Mouse (Mus musculus) layer of hippocampus, adult 11-12 months (tissue): ENCODE measurements around the gene Gm20388.
"Not testable (repeated sequence)": the region's sequence is repeated elsewhere in the genome, so short reads cannot be mapped to it uniquely, and the experiment has no call there.

ENCODE experiments used
- DNase-seq: peaks from one replicate; pipeline ENCODE4 v3.0.0; 2022; ENCODE audit warnings: low spot score

Gene Gm20388

DNA sequence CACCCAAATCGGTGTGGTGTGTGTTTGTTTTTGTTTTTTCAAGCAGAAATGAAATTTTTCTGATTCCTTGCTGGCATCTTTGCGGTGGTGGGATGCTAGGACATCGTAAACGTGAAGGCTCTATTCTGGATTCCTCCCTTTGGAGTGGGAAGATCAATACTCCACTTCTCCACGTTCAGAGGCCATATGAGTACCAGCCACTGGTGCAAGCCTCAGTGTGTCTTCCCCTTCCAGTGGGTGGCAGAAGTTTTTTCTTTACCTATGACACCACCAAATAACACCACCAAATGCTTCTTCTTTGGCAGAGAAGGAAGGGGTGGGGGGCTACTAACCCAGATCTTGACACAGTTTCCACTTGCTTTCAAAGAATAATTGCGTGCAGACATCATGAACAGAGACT lies 1215.5 kb downstream of the Gm20388 start:
- DNase-seq: no peak

DNA sequence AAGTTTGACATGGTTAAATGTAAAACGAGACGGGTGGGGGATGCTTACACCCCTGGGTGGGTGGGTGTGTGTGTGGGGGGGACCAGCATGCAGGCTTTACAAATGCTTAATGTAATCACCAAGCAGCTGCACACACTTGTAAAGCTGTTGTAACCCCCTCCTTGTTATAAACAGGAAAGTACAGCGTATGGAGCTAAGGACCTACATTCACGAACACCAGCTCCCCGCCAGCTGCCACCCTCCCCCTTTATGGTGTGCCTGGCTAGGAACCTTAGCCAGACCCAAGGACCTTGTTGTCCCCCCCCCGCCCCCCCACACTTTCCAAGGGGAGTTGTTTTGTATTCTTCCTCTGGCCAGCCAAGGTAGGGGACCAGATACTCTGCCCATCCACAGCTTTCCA lies 1216.1 kb downstream of the Gm20388 start:
- no peak for DNase-seq

DNA sequence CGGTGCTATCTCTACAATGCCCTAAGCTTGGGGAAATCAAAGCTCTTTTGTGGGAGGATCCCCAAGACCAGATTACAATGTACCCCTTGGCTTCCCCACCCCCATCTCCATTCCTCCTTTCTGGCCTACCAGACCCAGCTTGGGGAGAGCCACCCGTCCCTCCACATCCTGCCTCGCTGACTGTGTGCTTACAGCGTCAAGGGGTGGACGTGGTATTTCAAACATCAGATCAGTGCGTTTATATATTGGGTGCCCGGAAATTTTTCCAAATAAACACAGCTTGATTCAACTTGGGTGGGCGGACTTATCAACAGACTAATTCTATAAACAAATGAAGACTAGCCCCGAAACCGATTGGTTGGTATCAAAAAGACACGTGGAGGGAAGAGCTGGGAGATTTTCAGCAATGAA lies 1216.7 kb downstream of the Gm20388 start:
- no peak for DNase-seq

DNA sequence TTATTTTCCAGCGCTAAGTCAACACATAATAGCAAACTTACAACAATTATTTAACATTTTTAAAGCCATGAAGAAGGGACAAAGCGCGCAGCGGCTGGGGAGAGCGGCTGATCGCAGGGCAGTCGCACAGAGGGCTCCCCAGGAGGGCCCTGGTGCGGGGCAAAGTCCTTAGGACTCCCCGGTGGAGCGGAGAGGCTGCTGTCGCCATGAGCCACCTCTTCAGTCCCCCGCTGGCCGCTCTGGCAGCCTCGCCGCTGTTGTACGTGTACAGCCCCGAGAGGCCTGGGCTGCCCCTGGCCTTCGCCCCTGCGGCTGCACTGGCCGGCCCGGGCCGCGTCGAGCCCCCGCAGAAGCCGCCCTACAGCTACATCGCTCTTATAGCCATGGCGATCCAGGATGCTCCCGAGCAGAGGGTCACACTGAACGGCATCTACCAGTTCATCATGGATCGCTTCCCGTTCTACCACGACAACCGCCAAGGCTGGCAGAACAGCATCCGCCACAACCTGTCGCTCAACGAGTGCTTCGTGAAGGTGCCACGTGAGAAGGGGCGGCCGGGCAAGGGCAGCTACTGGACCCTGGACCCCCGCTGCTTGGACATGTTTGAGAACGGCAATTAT lies 1217.2 kb downstream of the Gm20388 start, which contains the start of gene Foxl1:
Gene Foxl1 (plus strand): TSS at position 185 of the 620 bp plus-strand sequence.
- DNase-seq: no peak

DNA sequence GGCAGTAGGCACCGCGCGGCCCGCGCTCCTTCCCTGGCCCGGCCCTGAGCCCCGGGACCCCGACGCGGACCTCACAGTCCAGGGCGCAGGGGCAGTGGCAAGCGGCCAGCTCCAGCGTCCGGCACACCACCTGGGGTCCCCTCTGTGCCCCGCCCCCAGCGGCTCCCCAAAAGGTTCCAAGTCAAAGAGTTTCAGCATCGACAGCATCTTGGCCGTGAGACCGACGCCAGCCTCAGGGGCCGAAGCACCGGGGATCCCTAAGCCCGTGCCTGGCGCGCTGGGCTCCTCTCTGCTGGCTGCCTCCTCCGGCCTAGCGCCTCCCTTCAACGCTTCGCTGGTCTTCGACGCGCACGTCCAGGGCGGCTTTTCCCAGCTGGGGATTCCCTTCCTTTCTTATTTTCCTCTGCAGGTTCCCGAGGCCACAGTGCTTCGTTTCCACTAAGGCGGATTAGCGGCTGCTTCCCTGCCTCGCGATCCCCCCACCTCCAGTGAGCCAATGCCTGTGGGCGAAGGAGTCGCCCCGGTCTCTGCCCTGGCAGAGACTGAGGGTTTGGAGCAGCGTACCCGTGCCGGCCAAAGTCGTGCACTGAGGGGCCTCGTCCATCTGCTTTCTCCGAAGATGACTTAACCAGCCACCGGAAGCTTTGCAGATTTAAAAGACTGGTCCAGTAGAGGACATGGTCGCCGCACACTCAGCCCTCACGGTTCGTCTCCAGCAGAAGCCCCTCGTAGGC lies 1218.1 kb downstream of the Gm20388 start:
- DNase-seq: no peak

DNA sequence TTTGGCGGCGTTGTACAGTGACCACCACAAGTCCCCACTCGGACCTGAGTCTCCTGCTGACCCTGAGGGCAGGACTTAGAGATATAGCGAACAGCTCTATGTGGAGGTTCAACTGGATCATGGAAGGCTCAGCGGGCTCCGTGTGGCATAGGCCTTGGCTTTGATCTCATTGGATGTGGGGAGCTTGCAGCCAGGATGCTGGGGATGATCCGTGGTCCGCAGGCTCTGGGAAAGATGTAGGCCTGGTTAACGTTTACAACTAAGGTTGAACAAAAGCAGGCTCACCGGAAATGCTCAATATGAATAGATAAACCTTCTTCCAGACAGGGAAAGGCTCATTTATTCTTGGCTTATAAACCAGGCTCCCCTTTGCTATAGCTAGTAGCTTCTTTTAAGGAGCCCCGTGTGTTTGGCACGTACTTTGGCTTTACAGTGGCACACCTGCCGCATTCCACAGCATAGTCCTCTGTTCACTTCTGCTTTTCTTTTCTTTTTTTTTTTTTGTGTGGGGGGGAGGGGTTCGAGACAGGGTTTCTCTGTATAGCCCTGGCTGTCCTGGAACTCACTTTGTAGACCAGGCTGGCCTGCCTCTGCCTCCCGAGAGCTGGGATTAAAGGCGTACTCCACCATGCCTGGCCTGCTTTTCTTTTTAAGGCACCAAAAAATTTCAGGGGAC lies 1218.8 kb downstream of the Gm20388 start:
- no peak for DNase-seq

DNA sequence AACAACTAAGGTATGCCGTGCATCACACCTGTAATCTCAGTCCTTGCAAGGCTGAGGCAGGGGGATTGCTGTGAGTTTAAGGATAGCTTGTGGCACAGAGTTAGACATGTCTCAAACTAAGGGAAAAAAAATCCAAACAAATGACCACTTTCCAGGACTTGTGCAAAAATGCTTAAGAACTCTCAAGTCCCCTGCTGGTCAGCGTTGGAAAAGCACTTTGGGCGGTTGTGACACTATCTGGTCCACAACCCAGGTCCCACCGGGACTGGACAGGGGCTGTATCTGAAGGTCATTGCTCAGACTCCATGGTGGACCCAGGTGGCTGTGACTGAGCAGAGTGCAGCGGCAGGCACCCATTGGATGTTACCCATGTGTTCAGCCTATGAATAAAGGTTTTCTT lies 1219.9 kb downstream of the Gm20388 start:
- DNase-seq: no peak

DNA sequence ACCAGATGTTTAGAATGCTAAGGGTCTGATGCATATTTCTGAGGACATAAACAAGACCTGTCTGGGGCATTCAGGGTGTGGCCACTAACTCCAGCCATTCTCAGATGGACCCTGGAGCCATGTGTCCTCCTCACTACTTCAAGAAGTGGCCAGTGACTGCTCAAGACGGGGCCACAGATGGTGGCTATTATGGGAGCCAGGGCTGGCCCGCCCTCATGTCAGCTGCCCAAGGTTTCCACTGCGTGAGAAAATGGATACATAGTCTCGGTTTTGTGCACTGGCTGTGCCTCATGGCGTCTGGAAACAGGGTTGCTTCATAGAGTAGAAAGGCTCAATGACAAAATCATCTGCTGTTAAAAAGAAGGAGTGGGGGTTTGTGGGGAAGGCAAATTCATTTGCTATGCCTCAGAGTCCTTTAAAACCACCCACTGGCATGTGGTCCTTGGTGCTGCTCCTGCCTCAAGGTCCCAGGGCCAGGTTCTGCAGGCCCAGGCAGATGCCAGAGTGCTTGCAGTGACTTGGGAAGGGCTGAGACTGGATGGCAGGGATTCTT lies 1222.4 kb downstream of the Gm20388 start:
- no peak for DNase-seq

DNA sequence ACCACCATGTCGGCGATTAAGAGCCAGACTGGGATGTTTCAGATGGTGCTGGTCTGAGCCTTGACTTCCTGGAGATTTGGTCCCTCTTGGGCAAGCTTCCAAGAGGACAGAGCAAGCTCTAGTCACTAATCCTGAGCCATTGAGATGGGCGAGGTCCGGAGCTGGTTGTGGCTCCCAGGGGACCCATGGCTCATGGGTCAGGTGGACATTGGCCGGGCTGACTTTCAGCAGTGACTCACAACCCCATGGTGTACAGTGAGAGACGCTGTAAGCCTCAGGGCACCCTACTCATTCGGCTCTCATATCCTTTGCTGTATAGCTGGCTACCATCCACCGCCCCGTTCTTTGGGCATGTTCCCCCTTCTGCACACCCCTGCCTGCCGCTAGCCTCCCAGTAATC lies 1223.5 kb downstream of the Gm20388 start:
- no peak for DNase-seq

DNA sequence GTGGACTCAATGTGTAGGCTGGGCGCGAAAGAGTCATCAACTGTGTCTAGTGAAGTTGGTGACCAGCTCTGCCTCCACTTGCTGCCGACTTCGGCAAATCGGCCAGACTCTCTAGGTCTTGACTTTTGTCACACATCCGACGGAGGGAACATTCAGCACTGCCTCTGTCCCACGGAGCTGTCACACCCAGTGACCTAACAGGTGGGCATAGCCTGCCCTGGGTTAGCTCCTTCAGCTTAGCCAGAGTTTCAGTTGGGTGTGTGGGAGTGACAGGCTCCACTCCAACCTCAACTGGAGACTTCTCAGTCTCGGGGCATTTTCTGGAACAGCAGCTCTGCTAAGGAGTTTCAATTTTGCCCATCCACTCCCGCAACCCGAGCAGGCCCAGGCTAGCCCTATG lies 1223.9 kb downstream of the Gm20388 start:
- no peak for DNase-seq

DNA sequence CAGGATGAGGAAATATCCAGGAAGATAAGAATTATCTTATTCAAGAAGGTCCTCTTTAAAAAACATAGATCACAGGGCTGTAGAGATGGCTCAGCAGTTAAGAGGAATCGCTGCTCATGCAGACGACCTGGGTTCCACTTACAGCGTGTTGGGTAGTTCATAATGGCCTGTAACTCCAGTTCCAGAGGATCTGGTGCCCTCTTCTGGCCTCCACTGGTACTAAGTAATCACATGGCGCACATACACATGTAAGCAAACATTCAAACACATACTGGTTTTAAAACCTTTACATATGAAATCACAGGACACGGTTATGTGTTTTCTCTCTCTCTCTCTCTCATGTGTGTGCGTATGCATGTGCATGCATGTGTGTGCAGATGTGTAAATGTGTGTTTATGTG lies 1226.2 kb downstream of the Gm20388 start:
- DNase-seq: no peak

DNA sequence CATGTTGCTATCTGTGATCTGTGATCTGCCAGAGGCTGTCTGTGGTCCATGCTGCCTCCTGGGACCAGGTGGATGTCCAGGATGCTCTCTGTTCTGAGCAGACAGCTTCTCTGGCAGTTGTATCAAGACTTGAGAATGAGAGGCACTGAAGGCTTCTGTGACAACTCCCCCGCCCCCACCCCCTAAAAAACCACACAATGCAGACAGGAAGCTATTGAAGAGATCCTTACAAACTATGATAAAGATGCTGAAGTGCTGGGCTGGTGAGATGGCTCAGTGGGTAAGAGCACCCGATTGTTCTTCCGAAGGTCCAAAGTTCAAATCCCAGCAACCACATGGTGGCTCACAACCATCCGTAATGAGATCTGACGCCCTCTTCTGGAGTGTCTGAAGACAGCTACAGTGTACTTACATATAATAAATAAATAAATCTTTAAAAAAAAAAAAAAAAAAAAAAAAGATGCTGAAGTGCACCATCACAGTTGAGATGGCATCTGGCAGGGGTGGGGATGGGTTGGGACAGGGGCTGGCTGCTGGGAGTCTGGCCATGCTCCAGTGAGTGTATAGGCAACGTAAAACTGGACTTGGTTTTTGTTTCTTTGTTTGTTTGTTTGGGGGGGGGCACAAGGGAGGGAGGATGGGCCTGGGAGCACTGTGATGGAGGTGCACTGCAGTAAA lies 1235.0 kb downstream of the Gm20388 start:
- not testable (repeated sequence) for DNase-seq

DNA sequence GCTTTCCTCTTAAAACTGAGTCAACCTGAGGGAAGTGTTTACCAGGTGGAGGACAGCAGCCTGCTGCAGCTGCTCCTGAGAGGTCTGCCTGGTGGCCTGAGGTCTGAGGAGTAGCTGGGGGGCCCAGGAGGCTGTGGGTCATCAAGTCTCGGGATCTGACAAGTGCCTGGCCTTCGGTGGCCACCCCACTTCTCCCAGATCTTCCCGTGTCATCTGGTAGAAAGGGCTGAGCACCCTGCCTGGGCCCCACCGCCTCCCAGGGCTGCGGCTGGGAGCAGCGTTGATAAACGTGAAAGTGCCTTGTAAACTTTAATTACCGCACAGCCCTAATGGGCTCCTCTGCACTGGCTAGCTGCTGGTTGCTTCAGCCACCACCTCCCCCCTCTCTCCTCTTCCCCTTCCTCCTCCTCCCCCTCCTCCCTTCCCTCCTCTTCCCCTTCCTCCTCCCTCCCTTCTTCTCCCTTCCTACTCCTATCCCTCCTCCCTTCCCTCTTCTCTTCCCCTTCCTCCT lies 1238.0 kb downstream of the Gm20388 start:
- DNase-seq: no peak

DNA sequence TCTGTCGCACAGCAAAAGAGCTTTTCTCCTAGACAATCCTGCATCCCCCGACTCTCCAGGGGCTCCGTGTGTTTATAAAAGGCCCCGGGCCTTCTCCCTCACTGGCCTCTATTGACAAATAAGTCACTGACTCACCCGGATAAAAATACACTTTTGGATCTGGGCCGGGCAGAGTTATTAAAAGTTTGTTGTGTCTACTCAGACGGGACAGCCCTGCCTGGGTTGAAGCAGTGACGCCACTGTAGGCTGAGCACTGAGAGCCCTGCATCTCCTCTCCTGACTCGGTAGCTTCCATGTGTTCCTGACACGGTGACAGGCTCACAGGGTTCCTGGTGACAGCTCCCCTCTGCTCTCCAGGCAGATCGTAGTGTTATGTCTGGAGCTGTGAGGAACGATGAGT lies 1241.8 kb downstream of the Gm20388 start:
- DNase-seq: no peak

DNA sequence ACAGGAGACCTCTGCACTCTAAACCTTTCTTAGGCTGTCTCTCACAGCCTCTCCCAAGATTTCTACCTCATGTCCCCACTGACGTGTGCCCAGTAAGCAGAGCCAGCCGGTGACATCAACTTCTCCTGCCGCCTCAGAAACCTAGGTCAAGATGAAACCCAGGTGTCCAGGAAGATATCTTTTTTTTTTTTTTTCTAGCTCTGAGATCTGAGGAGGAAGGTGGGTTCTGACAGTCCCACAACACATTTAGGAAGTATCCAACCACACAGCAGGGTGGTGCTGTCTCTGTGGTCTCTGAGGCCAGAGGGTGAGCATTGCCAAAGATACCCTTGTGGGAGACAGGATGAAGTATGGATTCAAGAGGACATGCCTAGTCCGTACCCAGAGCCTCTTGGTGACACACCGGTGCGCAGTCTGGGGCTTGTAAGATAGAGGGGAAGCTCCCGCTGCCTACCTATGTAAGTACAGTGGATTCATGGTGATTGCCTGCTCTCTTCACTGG lies 1246.4 kb downstream of the Gm20388 start:
- DNase-seq: no peak

DNA sequence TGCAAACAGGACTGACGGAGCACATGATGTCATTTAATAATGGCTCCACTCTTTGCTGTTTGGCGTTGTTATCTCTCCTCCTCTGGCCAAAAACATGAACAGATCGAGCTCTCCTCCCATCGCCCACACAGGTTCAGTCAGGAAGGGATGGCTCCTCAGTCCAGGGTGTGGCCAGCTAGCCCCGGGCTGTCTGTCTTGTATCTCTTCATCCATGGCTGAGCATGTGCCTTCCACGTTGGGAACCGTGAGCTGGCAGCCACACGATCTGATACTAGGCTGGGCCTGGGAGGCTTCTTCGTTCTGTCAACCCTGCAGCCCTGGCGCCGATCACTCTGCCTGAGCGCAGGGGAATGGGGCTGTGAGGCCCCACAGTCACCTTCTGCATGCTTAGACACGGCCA lies 1248.2 kb downstream of the Gm20388 start:
- DNase-seq: no peak

DNA sequence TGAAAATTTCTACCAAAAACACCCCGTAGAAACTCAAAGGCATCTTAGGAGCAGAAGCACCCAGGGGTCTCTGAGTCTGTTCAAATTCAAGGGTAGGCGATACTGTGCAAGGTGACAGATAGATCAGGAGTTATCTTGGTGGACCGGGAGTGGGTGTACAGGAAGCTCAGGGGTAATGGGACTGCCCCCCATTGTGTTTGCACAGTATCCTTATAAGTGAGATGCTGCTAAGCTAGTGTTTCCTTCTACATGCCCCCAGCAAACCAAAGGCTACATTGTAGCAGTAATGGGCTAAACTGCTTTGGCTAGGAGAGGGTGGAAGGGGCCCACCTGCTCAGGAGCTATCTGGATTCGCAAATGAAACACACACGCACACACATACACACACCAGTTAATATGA lies 1250.8 kb downstream of the Gm20388 start:
- no peak for DNase-seq

DNA sequence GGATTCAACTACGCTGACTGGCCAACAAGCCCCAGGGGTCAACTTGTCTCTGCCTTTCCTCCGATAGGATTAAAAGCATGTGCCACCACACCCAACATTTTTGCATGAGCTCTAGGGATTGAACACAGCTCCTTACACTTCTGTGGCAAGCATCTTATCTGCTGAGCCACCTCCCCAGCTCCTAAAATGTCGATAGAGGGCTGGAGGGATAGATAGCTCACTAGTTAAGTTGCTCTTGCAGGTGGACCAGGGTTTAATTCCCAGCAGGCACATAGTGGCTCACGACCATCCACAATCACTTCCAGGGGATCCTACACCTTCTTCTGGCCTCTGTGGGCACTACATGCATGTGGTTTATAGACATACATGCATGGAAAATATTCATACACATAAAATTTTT lies 1251.8 kb downstream of the Gm20388 start:
- no peak for DNase-seq

DNA sequence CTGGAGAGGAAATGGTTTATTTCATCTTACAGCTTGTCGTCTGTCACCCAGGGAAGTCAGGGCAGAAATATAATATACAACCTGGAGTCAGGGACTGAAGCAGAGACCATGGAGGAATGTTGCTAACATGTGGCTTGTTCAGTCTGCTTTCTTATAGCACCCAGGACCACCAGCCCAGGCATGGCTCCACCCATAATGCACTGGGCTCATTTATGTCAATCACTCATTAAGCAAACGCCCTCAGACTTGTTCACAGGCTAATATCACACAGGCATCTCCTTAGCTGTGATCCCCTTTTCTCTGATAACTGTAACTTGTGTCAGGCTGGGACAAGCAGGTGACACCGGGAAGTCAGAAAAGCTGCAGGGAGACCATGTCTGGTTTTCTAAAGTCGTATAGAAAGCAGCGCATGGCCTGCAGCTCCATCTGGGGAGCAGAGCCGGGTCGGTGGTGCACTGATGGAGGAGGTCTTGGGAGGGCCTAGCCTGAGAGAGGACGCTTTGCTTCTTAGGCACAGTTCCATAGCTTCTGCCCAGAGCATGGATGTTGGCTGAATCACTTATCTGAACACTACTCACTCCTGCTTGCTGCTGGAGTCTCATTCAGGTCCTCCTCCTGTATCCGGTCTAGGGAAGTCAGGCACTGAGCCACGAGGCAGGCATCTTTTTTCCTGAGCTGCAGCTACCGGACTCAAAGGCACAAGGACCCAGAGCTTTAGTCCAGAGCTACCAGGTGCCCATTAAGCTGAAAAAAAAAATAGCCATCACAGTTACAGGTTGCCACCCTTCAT lies 1252.5 kb downstream of the Gm20388 start:
- no peak for DNase-seq

DNA sequence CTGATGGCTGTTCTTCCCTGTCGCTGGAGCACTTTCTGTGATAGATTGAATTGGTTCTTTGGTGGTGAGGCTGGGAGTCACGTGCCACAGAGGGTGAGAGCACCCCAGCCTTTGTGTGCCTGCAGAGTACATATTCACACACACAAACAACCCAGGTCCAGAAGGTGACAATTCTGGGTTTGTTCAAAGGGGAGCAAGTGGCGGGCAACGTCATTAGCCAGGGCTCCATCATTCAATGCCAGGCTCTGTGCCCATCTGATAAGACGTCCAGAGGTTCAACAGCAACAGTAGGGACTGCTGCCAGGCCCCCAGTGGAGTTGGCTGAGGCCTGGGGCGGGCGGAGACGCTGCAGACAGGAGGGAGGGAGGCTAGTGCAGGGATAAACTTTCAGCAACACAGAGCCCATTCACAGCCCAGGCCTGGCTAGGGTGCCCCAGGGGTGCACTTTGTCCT lies 1253.4 kb downstream of the Gm20388 start:
- DNase-seq: no peak

DNA sequence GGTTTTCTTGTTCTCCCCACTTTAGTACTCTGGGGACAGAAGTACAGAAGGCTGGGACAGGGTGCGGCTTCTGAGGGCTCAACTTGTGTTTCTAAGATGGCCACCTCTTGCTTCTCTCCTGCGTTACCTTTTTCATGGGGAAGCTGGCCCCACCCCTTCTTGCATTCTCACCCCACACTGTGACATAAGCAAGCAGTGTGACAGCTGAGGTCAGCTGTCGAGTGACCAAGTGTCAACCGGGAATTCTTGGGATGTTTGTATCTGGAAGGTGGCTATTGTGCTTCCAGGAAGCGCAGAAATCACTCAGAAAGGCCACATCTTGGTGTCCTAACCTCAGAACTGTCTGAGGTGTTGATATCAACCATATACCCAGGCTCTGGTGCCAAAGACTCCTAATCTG lies 1257.4 kb downstream of the Gm20388 start:
- no peak for DNase-seq
